Mouse (Mus musculus) small intestine, adult 2 months (tissue): ENCODE results near the gene Clmp.

Experiments
- CTCF ChIP-seq: fragments of 200-500 bp; IDR thresholded peaks from 2 replicates; pipeline ENCODE4 v1.5.1; 2012; ENCODE audit warnings: low read depth, mild to moderate bottlenecking, control low read depth, inconsistent platforms, low read length, moderate library complexity, mixed read lengths; ENCODE audit not compliant: insufficient replicate concordance, insufficient read length; ENCODE audit errors: extremely low read depth
- POLR2A ChIP-seq: fragments of 200-500 bp; IDR thresholded peaks from 2 replicates; pipeline ENCODE4 v1.6.1; 2012; ENCODE audit warnings: low read depth, mild to moderate bottlenecking, control low read depth, inconsistent platforms, low read length, moderate library complexity

- TF ChIP-seq CTCF (no peak), POLR2A (no peak)
Measured at GRCm38 (mm10) chr9:40766058-40766605, 80.4 kb downstream of the Clmp start.
